Mouse (Mus musculus) cortical plate, adult 2 months (tissue): Measurements from ENCODE around the gene Epha6. TPM values are rescaled to one million over a fixed set of nuclear protein-coding genes. Genes with fewer than 3 reads are reported as not detected.
A peak's percentile ranks its signal among the peaks of the same experiment; 100 is the strongest.

Experiments used
- H3K27ac ChIP-seq: fragments of 200-500 bp; 2 replicates; pipeline ENCODE4 v1.5.1; 2012; ENCODE audit warnings: low read length, control low read depth, inconsistent platforms; ENCODE audit not compliant: insufficient read depth
- H3K4me1 ChIP-seq: fragments of 200-500 bp; 2 replicates; pipeline ENCODE4 v1.6.1; 2011; ENCODE audit warnings: low read length; ENCODE audit not compliant: control insufficient read depth, insufficient read depth
- H3K4me3 ChIP-seq: fragments of 200-500 bp; 2 replicates; pipeline ENCODE4 v1.5.1; 2011; ENCODE audit warnings: mild to moderate bottlenecking, low read length, control low read depth; ENCODE audit not compliant: insufficient read depth
- CTCF ChIP-seq: fragments of 200-500 bp; IDR thresholded peaks from 2 replicates; pipeline ENCODE4 v1.5.1; 2011; ENCODE audit warnings: mild to moderate bottlenecking, control low read depth, low read length; ENCODE audit not compliant: insufficient read depth; ENCODE audit errors: extremely low read depth
- POLR2A ChIP-seq: fragments of 200-500 bp; IDR thresholded peaks from 2 replicates; pipeline ENCODE4 v1.6.1; 2011; ENCODE audit warnings: mild to moderate bottlenecking, low read length, control low read depth; ENCODE audit not compliant: insufficient read depth; ENCODE audit errors: extremely low read depth
- polyA plus RNA-seq: library from polyadenylated mRNA; depleted of rRNA; stranded (reverse); fragments of >200 nt; gene quantifications from 2 replicates; pipeline ENCODE4 v1.2.3, GENCODE M21; 2012; rRNA removed

Epha6 gene
- 8.5 and 10.6 TPM in 2 replicates for polyA plus RNA-seq

DNA sequence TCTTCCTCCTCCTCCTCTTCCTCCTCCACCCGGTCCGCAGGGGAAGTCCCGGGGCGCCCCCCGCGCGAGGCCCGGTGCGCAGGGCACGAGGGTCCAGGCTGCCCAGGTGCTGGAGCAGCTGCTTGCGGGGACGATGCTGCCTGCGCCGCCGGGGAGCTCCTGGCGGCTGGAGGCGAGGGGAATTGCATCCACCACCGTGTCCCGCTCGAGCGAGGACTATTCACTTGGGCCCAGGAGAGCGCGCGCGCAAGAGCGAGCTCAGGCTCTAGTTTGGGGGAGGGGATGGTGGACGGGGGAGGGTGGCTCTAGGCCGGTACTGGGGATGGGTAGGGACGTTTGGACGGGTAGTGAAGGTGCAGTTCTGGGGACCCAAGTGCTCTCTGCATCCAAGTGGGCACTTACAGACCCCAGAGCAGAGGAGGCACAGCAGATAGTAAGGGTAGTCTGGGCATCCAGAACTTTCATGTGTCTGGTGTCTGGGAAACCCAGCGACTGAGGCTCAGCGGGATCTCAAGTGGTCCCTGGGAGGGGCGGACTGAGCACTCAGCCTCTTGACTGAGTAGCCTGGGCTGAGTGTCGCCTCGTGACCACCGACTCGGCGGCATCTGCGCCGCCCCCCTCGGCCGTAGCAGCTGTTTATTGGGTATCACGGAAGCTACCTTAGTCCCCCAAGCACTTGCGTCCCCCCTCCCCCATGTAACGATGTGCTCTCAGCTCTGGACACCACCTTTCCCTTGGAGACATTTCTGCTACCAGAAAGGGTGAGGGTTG, at the start of gene Epha6:
Epha6 (minus strand) TSS at position 471 of the 771 bp plus-strand sequence.
- Histone ChIP-seq H3K4me3 (peak within 1 kb of the TSS; percentile 74), H3K4me1 (no peaks in the 10 kb centered on the region), H3K27ac (peak within 1 kb of the TSS; percentile 74)
- TF ChIP-seq CTCF, result no peak
- TF ChIP-seq POLR2A, result no peak; the same call in 1 of the 2 replicates

DNA sequence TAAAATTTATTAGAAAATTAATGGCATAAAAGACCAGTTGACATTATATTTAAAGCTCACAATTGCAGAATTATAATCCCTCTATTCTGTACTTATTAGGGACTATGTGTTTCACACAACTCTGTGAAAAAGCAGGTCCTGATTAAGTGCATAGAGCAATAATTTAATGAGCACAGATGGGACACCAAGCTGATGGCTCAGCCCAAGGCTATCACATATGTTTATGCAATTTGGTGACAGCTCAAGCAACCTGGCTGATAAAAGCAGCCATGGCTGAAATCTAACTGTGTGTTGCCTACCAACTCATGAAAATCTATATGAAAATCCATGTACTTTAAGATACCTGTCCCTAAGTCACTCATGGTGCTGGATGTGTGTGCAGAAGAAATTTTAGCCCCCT, 46.4 kb upstream of the Epha6 start:
- Histone ChIP-seq H3K4me1 (no peaks in the 10 kb centered on the region), H3K27ac (no peak overlapping the region), H3K4me3 (no peak overlapping the region)
- TF ChIP-seq POLR2A (no peak), CTCF (no peak)

DNA sequence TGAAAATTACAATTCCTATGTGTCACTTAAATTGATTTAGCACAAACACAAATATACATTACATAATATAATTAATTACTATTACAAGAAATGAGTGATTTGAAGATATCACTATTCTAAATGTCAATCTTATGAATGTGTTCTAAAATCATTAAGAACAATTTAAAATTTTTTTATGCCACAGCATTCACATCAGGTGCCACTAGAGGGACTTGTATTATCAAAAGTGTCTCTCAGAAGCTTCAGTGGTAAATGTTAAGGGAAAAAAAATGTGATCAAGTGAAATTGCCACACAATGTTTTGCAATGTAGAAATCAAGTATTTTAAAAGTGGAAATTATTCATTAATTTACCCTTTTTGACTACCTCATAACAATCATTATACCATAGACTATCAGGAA, 22.8 kb upstream of the Epha6 start:
- no peak overlapping the region for H3K27ac ChIP-seq
- H3K4me3 ChIP-seq, result no peak overlapping the region
- TF ChIP-seq CTCF (no peak), POLR2A (no peak)

DNA sequence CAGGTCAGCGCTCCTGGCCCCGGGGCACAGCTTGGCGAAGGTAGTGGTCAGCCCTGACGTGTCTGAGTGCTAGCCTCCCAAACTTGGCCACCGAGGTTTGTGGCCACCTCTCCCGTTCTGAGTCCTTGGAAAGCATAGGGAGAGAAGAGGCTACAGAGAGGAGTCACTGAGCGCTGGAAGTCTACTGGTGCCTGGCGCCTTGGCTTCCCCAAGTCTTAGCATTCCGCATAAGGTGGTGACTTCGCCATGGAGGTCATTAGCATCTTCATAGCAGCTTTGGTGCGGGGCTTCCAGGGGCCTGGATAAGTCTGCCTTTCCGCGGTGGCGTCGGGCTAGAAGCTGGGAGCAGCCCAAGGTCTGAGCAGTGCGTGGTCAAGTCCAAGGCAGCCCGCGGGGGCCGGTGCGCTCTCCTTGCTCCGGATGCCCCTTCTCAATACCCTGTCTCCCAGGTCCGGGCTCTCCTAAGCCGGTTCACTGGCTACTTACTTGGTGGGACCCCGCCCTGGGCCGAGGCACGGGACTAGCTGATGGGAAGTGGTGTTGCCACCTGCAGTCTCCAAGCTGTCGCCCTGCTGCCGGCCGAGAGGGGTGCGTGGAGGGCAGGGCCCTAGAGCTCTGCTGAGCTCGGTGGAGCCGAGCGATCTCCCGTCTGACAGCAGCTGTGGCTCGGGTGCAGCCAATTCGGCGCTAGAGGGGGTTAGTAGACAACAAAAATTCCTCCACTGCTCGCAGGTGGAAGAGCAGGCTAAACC, 677 bp upstream of the Epha6 start:
- peak; percentile 49; the same call in 1 of the 2 replicates for TF ChIP-seq CTCF
- peak; percentile 56; the same call in 1 of the 2 replicates for TF ChIP-seq POLR2A
- peak overlapping the region; percentile 74 for H3K4me3 ChIP-seq
- no peaks in the 10 kb centered on the region for H3K4me1 ChIP-seq
- H3K27ac ChIP-seq, result peak overlapping the region; percentile 74

More for the DNA sequence above, 22.8 kb upstream of the Epha6 start:
- H3K4me1 ChIP-seq, result no peaks in the 10 kb centered on the region

DNA sequence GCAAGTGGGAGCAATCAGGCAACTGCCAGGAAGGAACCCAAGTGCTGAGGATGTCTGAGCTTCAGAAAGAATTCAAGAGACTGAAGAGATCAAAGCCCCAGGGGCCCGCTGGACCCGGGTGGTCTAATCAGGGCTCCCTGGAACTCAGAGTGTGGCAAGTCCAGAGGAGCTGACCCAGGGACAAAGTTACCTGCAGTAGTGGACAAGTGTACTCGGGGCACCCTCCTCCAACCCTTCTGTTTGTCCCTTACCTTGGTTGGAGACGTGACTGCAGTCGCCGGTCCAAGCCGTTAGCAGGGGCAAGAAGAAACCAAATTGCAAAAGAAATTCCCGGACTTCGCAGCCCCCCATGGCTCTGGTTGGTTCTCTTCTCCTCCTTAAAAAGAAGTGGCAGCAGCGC, 718 bp downstream of the Epha6 start:
- no peak for TF ChIP-seq POLR2A
- H3K27ac ChIP-seq, result peak overlapping the region; percentile 55
- no peaks in the 10 kb centered on the region for H3K4me1 ChIP-seq
- H3K4me3 ChIP-seq, result peak overlapping the region; percentile 74

DNA sequence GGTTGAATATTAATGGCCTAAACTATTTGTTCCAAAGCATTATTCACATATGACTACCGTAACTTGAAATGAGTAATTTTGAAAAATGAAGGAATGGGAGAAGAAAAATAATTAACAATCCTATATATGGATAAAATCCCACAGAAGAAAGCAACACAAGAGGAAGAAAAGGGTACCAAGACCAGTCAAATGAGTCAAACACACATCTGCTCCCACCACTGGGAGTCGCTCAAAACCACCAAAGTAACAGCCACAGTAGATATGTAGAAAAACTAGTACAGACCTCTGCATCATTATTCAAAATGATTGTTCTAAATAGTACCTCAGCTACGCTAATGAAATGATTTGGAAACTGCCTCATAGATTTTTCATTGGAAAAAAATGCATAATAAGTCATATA, 20.0 kb downstream of the Epha6 start:
- Histone ChIP-seq H3K4me3 (no peak overlapping the region), H3K4me1 (no peaks in the 10 kb centered on the region), H3K27ac (no peak overlapping the region)
- TF ChIP-seq CTCF (no peak), POLR2A (no peak)

DNA sequence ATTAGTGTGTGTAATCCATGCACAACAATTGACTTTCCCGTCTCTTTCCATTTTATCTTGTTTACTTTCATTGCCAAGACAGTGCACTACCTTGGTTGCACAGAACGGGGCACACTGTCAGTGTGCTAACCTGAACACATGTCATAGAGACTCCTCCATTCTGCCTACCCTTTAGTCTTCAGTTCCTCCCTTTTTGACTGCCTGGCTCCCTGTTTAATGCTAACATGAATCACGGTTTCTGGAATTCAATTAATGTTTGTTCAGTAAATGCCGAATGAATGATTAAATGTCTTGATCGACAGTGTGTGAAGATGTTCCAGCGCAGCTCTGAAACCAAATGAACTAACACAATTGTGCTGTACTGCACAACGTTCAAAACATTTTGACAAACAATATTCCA, 20.6 kb downstream of the Epha6 start:
- Histone ChIP-seq H3K27ac (no peak overlapping the region), H3K4me3 (no peak overlapping the region), H3K4me1 (no peaks in the 10 kb centered on the region)
- TF ChIP-seq POLR2A, result no peak
- no peak for TF ChIP-seq CTCF

DNA sequence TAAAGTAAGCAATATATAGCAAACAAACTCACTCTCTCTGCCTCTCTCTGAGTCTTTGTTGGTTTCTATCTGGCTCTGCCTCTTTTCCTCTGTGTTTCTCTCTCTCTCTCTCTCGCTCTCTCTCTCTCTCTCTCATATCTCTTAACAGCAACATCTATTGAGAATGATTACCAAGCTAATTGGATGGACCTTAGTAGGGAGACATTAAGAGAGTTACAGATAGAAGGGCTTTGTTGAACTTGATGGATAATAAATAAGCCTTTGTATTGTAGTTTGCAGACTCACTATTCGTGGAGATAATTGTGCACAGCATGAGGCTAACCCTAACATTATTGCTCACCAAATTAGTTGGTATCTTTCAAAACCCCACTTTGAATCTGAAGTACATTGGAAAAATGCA, 34.8 kb downstream of the Epha6 start:
- Histone ChIP-seq H3K27ac (no peak overlapping the region), H3K4me3 (no peak overlapping the region), H3K4me1 (no peaks in the 10 kb centered on the region)
- TF ChIP-seq CTCF (no peak), POLR2A (no peak)

DNA sequence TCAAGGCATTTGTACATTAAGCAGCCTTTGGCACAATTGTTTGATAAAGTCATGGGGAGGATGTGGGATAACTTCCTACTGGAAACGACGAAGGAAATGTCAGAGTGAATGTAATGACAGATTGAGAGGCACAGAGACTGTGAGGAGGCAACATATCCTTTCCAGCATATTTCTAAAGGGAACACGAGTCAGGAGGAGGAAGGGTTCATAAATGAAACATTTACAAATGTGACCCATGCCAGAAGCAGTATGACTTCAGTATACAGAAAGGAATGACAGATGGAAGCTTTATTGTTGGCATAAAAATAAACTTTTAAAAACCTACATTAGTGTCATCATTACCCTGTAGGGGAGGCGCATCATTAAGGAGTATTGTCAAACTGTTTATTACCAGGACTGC, 60.9 kb downstream of the Epha6 start:
- Histone ChIP-seq H3K4me1 (no peaks in the 10 kb centered on the region), H3K27ac (no peak overlapping the region), H3K4me3 (no peak overlapping the region)
- TF ChIP-seq POLR2A (no peak), CTCF (no peak)

DNA sequence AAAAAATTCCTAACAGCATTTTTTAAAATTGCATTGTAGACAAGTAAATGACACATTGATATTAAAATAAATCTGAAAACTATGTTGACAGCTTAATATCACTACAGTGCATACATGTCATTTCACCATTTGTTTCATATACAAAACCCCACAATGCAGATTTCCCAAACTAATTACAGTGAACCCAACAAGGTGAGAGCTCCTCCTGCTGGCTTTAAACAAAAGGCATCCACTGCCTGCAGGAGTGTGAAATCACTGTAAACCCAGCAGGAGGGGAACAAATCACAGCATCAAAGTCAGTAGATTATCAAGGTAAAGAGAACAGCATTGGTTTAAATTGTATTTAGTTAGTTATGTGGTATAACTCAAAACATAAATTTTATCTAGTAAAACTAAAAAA, 67.1 kb downstream of the Epha6 start:
- Histone ChIP-seq H3K4me3 (no peak overlapping the region), H3K4me1 (no peaks in the 10 kb centered on the region), H3K27ac (no peak overlapping the region)
- peak; percentile 47 for TF ChIP-seq CTCF
- TF ChIP-seq POLR2A, result no peak
